Mouse (Mus musculus): ENCODE measurements around the gene Astn1.

GRCm38 (mm10) chr1:158386781-158387180 is 24.7 kb downstream of the Astn1 start:
- TF ChIP-seq CTCF (IDR thresholded peaks at IDR 0.05; ENCODE audit: control insufficient read depth, insufficient read depth, insufficient read length) (no peak), USF1 (IDR thresholded peaks at IDR 0.05; ENCODE audit: low read depth) (no peak), CEBPB (IDR thresholded peaks at IDR 0.05; ENCODE audit: low read depth) (no peak), MYOG (IDR thresholded peaks at IDR 0.05; ENCODE audit: control insufficient read depth, extremely low read depth, insufficient read length) (no peak), MAX (IDR thresholded peaks at IDR 0.05) (no peak)
